Mouse (Mus musculus): Measurements from ENCODE around the gene Chmp3.

Gene Chmp3

GRCm38 (mm10) chr6:71543686-71544499 is at the start of gene Chmp3:
Gene Chmp3, plus strand, starts transcription at chr6:71543797.
- DNase-seq (ENCODE audit: low read depth): peak; percentile 92

GRCm38 (mm10) chr6:71494341-71495020 is 49.1 kb upstream of the Chmp3 start:
- peak; percentile 59 for DNase-seq (ENCODE audit: low read depth)

- no peak for DNase-seq (ENCODE audit: low read depth)
Observed at GRCm38 (mm10) chr6:71500575-71500974, 43.0 kb upstream of the Chmp3 start.

- no peak for DNase-seq (ENCODE audit: low read depth)
Observed at GRCm38 (mm10) chr6:71503001-71503400, 40.6 kb upstream of the Chmp3 start.

GRCm38 (mm10) chr6:71503670-71504069 is 39.9 kb upstream of the Chmp3 start:
- DNase-seq (ENCODE audit: low read depth): no peak

GRCm38 (mm10) chr6:71504091-71504490 is 39.5 kb upstream of the Chmp3 start:
- no peak for DNase-seq (ENCODE audit: low read depth)

GRCm38 (mm10) chr6:71505671-71506070 is 37.9 kb upstream of the Chmp3 start:
- DNase-seq (ENCODE audit: low read depth): no peak

GRCm38 (mm10) chr6:71519476-71519875 is 24.1 kb upstream of the Chmp3 start:
- DNase-seq (ENCODE audit: low read depth): no peak

GRCm38 (mm10) chr6:71525556-71525955 is 18.0 kb upstream of the Chmp3 start:
- no peak for DNase-seq (ENCODE audit: low read depth)

GRCm38 (mm10) chr6:71527056-71527455 is 16.5 kb upstream of the Chmp3 start:
- DNase-seq (ENCODE audit: low read depth): no peak

GRCm38 (mm10) chr6:71527826-71528225 is 15.8 kb upstream of the Chmp3 start:
- DNase-seq (ENCODE audit: low read depth): no peak

- DNase-seq (ENCODE audit: low read depth): no peak
Observed at GRCm38 (mm10) chr6:71530176-71530575, 13.4 kb upstream of the Chmp3 start.

GRCm38 (mm10) chr6:71537286-71537685 is 6.3 kb upstream of the Chmp3 start:
- DNase-seq (ENCODE audit: low read depth): peak; percentile 73

GRCm38 (mm10) chr6:71555507-71555951 is 11.9 kb downstream of the Chmp3 start:
- peak; percentile 56 for DNase-seq (ENCODE audit: low read depth)

- DNase-seq (ENCODE audit: low read depth): no peak
Observed at GRCm38 (mm10) chr6:71556826-71557225, 13.2 kb downstream of the Chmp3 start.

- no peak for DNase-seq (ENCODE audit: low read depth)
Observed at GRCm38 (mm10) chr6:71568616-71569015, 25.0 kb downstream of the Chmp3 start.

- no peak for DNase-seq (ENCODE audit: low read depth)
Observed at GRCm38 (mm10) chr6:71569025-71569424, 25.4 kb downstream of the Chmp3 start.

- DNase-seq (ENCODE audit: low read depth): no peak
Observed at GRCm38 (mm10) chr6:71575359-71575758, 31.8 kb downstream of the Chmp3 start.

GRCm38 (mm10) chr6:71579478-71579877 is 35.9 kb downstream of the Chmp3 start:
- no peak for DNase-seq (ENCODE audit: low read depth)

- DNase-seq (ENCODE audit: low read depth): no peak
Observed at GRCm38 (mm10) chr6:71583198-71583597, 39.6 kb downstream of the Chmp3 start.

GRCm38 (mm10) chr6:71589401-71589800 is 45.8 kb downstream of the Chmp3 start:
- no peak for DNase-seq (ENCODE audit: low read depth)

- no peak for DNase-seq (ENCODE audit: low read depth)
Observed at GRCm38 (mm10) chr6:71590154-71590553, 46.6 kb downstream of the Chmp3 start.

GRCm38 (mm10) chr6:71607756-71608155 is 64.2 kb downstream of the Chmp3 start:
- DNase-seq (ENCODE audit: low read depth): no peak

Data from 416B (cell line).